Comparison of ENCODE assay signal across 8 mouse cellular contexts in genomic region chr12:86918983-86919722, GRCm38 (mm10). TPM values are rescaled to one million over a fixed set of nuclear protein-coding genes. Genes with fewer than 3 reads are reported as not detected.
DNase-seq lines count a peak whose midpoint lies in the region; ATAC-seq and TF ChIP-seq lines count a peak whose summit lies in the region.

No protein-coding gene starts in this region.

- no peaks in the 10 kb centered on the region for H3K27me3 ChIP-seq in forebrain, embryonic 13.5 days
- H3K27me3 ChIP-seq in limb, embryonic 15.5 days, result 0 out of 2 replicates have a peak, but pooled peaks cover under 1% of the 10 kb centered on the region
- H3K27me3 ChIP-seq in stomach, embryonic 14.5 days (ENCODE audit: control insufficient read depth, insufficient read depth, low read length), result no peaks in the 10 kb centered on the region

- peak overlapping the region; percentile 1; the same call in 1 of the 2 replicates for H3K9ac ChIP-seq in forebrain, embryonic 13.5 days
- H3K9ac ChIP-seq in limb, embryonic 15.5 days, result no peak overlapping the region
- H3K9ac ChIP-seq in stomach, embryonic 14.5 days (replicated peaks; ENCODE audit: low read depth, low read length), result no peak overlapping the region

- H3K27ac ChIP-seq in left cerebral cortex, adult 2 months, result peak overlapping the region; percentile 67
- peak overlapping the region; percentile 76 for H3K27ac ChIP-seq in forebrain, embryonic 13.5 days
- 0 out of 2 replicates have a peak overlapping the region, but pooled peaks have one; percentile 29 for H3K27ac ChIP-seq in limb, embryonic 15.5 days
- H3K27ac ChIP-seq in stomach, embryonic 14.5 days (ENCODE audit: low read length), result no peak overlapping the region

- peaks cover 58% of the 10 kb centered on the region for H3K4me1 ChIP-seq in forebrain, embryonic 13.5 days
- peaks cover 27% of the 10 kb centered on the region for H3K4me1 ChIP-seq in limb, embryonic 15.5 days
- H3K4me1 ChIP-seq in stomach, embryonic 14.5 days (ENCODE audit: control insufficient read depth, insufficient read depth, low read length), result peaks cover 9% of the 10 kb centered on the region

- no peak for TF ChIP-seq CTCF in left cerebral cortex, adult 2 months (IDR thresholded peaks at IDR 0.05)

- H3K36me3 ChIP-seq in forebrain, embryonic 13.5 days (ENCODE audit: poor library complexity, severe bottlenecking), result no peaks in the 10 kb centered on the region
- no peaks in the 10 kb centered on the region for H3K36me3 ChIP-seq in limb, embryonic 15.5 days
- no peaks in the 10 kb centered on the region for H3K36me3 ChIP-seq in stomach, embryonic 14.5 days (ENCODE audit: control insufficient read depth, insufficient read depth, low read length)

- no peak overlapping the region for H3K4me2 ChIP-seq in forebrain, embryonic 13.5 days
- no peak overlapping the region for H3K4me2 ChIP-seq in limb, embryonic 15.5 days
- H3K4me2 ChIP-seq in stomach, embryonic 14.5 days (replicated peaks; ENCODE audit: low read depth, low read length), result no peak overlapping the region

- WGBS in forebrain, embryonic 13.5 days, result 79% methylated on average over 17 of the region's 17 CpGs
- 76% methylated on average over 17 of the region's 17 CpGs for WGBS in limb, embryonic 15.5 days
- WGBS in stomach, embryonic 14.5 days, result 70% methylated on average over 17 of the region's 17 CpGs

- ATAC-seq in forebrain, embryonic 13.5 days, result no peak
- ATAC-seq in limb, embryonic 15.5 days (ENCODE audit: insufficient number of reproducible peaks, low FRiP score, low TSS enrichment, low read depth), result no peak
- ATAC-seq in stomach, embryonic 14.5 days (ENCODE audit: insufficient number of reproducible peaks, insufficient read depth, low FRiP score, low read depth), result peak; percentile 47; the same call in 1 of the 2 replicates
- ATAC-seq in monocyte, adult 5-6 weeks (replicated peaks; ENCODE audit: insufficient number of reproducible peaks, low FRiP score, low TSS enrichment, poor library complexity, severe bottlenecking), result no peak

- no peaks in the 10 kb centered on the region for H3K9me3 ChIP-seq in forebrain, embryonic 13.5 days (replicated peaks)
- no peaks in the 10 kb centered on the region for H3K9me3 ChIP-seq in limb, embryonic 15.5 days
- no peaks in the 10 kb centered on the region for H3K9me3 ChIP-seq in stomach, embryonic 14.5 days (ENCODE audit: control insufficient read depth, low read depth, low read length)

- DNase-seq in left cerebral cortex, adult 2 months (ENCODE audit: extremely low spot score in 1 of 2, low spot score in 2 of 2), result no peak
- DNase-seq in left cerebral cortex, postnatal 25 days (ENCODE audit: low spot score in 2 of 2), result no peak
- DNase-seq in thymus, postnatal 14 days, result no peak
- no peak for DNase-seq in adrenal gland, postnatal 36 days

- H3K4me3 ChIP-seq in left cerebral cortex, adult 2 months, result no peak overlapping the region
- H3K4me3 ChIP-seq in forebrain, embryonic 13.5 days, result no peak overlapping the region
- no peak overlapping the region for H3K4me3 ChIP-seq in limb, embryonic 15.5 days
- no peak overlapping the region for H3K4me3 ChIP-seq in stomach, embryonic 14.5 days (ENCODE audit: low read depth, low read length)

- intact Hi-C loops in left cerebral cortex, adult 2 months (cut with DNase I), result no loop called here
- intact Hi-C loops in left cerebral cortex, postnatal 25 days (cut with DNase I), result no loop called here

RNA-seq across cellular contexts. Expression of gene Cipc, which starts 27.7 kb away (rescaled TPM):
- total RNA-seq in left cerebral cortex, adult 2 months (2021), result 10 to 100 TPM; 79.8 to 91.6 TPM
- 10 to 100 TPM; 79.9 to 87.8 TPM for total RNA-seq in left cerebral cortex, postnatal 25 days (2021)
- 46.1 and 53.1 TPM in 2 replicates for polyA plus RNA-seq in forebrain, embryonic 13.5 days (2015; fragmentation: Nextera tagmentation; extraction: Ambion mirVana)
- polyA plus RNA-seq in limb, embryonic 15.5 days (2015; fragmentation: Nextera tagmentation; extraction: Ambion mirVana), result 22.0 and 23.3 TPM in 2 replicates
- 20.9 and 22.3 TPM in 2 replicates for polyA plus RNA-seq in stomach, embryonic 14.5 days (2014; fragmentation: Nextera tagmentation; extraction: Ambion mirVana)
- total RNA-seq in adrenal gland, postnatal 36 days (2021), result 10 to 100 TPM; 24.4 to 24.7 TPM
- total RNA-seq in monocyte, adult 5-6 weeks (2017), result 25.1 to 34.7 TPM (median 25.9 TPM) in 3 replicates

RNA-seq across cellular contexts. Expression of gene Irf2bpl, which starts 34.6 kb away (rescaled TPM):
- total RNA-seq in left cerebral cortex, adult 2 months (2021), result 10 to 100 TPM; 74.3 to 80.8 TPM
- total RNA-seq in left cerebral cortex, postnatal 25 days (2021), result 10 to 100 TPM; 61.9 to 78.7 TPM
- 54.2 and 54.8 TPM in 2 replicates for polyA plus RNA-seq in forebrain, embryonic 13.5 days (2015; fragmentation: Nextera tagmentation; extraction: Ambion mirVana)
- 36.0 and 38.5 TPM in 2 replicates for polyA plus RNA-seq in limb, embryonic 15.5 days (2015; fragmentation: Nextera tagmentation; extraction: Ambion mirVana)
- 18.2 and 21.6 TPM in 2 replicates for polyA plus RNA-seq in stomach, embryonic 14.5 days (2014; fragmentation: Nextera tagmentation; extraction: Ambion mirVana)
- total RNA-seq in adrenal gland, postnatal 36 days (2021), result 10 to 100 TPM; 47.3 to 64.5 TPM
- total RNA-seq in monocyte, adult 5-6 weeks (2017), result 15.1 to 32.7 TPM (median 18.2 TPM) in 3 replicates
